Mouse (Mus musculus): ENCODE measurements at regions not wholly inside any gene's neighbourhood (a gene's known extent, or its start where the extent isn't known, plus 50 kb on each side); places are given as distances from the start of the nearest gene placed in this dataset.

GRCm38 (mm10) chr6:94778797-94779196 lies 78.8 kb upstream of the Lrig1 start:
- no peak for DNase-seq
- intact Hi-C loops (cut with DNase I), result loop anchor here (10.0 kb wide), 1 partner anchor 154 kb away; no protein-coding TSS in a partner anchor

- DNase-seq, result peak in 1 of 2 experiments; percentile 33
Measured at GRCm38 (mm10) chr6:94776585-94776984, 76.6 kb upstream of the Lrig1 start.

DNA sequence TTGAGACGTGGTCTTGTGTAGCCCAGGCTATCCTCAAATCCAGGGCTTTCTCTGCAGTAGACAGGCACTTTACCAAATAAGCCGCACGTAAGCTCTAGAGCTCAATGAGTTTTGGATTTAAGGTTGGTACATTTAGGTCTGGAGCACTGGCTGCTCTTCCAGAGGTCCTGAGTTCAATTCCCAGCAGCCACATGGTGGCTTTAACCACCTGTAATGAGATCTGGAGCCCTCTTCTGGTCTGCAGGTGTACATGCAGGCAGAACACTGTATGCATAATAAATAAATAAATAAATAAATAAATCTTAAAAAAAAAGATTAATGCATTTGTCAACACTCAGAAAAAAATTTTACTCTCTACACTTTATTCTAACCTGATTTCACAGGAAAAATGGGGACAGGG lies 74.9 kb upstream of the Lrig1 start:
- DNase-seq, result no peak
- intact Hi-C loops (cut with DNase I), result loop anchor here (10.0 kb wide), 1 partner anchor 150 kb away; no protein-coding TSS in a partner anchor

More at GRCm38 (mm10) chr6:94776585-94776984, 76.6 kb upstream of the Lrig1 start:
- intact Hi-C loops (cut with DNase I), result loop anchor here (10.0 kb wide), 1 partner anchor 152 kb away; no protein-coding TSS in a partner anchor

GRCm38 (mm10) chr6:94773604-94774486 lies 73.9 kb upstream of the Lrig1 start:
- no peak for DNase-seq
- intact Hi-C loops (cut with DNase I), result loop anchor here (10.0 kb wide), 1 partner anchor 149 kb away; no protein-coding TSS in a partner anchor

DNA sequence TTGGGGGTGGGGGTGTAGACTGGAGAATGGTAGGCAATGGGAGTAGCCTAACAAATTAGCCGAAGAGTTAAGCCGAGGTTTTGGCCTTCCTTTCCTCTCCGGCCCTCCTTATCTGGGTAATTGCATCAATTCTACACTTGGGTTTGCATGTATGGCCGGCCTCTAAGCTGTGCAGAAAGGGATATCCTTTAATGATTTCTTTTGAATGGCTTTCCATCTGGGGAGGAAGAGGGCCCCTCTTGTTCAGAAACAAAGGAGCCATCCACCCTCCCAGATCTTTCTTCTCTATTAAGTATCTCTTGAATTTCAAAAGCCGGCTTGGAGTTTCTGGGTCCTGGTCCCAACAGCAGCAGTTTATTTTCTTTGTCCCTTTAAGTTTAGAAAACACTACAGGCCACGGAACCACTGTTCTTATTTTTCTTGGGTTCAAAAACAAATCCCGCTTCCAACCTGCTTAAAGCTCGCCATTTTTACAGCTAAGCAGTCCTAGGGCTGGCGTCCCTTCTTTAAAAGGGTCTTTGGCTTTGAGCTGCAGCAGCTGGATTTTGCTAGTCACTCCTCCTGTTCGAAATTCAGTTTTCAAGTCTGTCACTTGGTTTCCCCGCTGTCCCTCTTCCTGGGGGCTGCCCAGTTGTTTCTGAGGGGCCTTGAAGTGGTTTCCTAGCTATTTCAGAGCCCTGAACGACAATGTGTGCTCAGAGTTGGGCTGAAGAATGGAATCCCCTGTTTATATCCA lies 73.1 kb upstream of the Lrig1 start:
- no peak for DNase-seq
- intact Hi-C loops (cut with DNase I), result loop anchor here (10.0 kb wide), 1 partner anchor 148 kb away; no protein-coding TSS in a partner anchor

- intact Hi-C loops (cut with DNase I), result loop anchor here (10.0 kb wide), 1 partner anchor 148 kb away; no protein-coding TSS in a partner anchor
- no peak for DNase-seq
Measured at GRCm38 (mm10) chr6:94772391-94772790, 72.4 kb upstream of the Lrig1 start.

DNA sequence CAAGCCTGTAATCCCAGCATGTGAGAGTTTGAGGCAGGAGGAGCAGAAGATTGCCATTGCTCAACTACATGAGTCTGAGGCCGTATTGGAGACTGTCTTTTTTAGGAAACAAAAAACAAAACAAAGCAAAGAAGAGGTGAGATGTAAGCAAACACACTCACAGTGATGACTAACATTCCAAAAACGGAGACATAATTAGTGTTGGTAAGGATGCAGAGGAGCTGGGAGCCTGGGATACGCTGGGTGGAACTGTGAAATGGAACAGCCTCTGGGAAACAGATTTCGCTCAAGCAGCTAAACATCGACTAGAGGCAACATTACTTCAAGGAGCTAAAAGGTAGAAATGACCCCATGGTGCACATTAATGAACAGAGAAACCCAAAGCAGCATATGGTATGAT lies 68.3 kb upstream of the Lrig1 start:
- intact Hi-C loops (cut with DNase I), result no loop called here

GRCm38 (mm10) chr6:94765724-94766123 lies 65.8 kb upstream of the Lrig1 start:
- intact Hi-C loops (cut with DNase I), result no loop called here
- DNase-seq, result no peak

More for the DNA sequence above, 68.3 kb upstream of the Lrig1 start:
- DNase-seq, result no peak

DNA sequence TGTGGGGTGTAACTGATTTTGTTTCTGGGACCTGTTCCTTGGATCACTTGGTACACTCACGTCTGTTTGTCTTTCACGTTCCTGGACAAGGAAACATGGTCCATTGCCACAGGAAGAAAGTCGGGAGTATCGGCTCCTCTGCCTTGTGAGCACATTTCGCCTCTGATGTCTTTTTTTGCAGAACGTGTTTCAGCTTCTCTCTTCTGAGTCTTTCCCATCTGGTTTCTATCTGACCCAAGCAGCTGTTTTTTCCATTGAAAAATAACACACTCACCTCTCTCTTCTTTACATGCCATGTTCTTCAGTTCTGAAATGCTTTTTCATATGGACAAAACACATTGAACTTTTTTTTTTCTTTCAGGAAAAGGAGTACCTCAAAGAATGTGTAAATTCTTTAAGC lies 61.4 kb upstream of the Lrig1 start:
- DNase-seq, result no peak
- intact Hi-C loops (cut with DNase I), result no loop called here

- intact Hi-C loops (cut with DNase I), result no loop called here
- DNase-seq, result no peak
Measured at GRCm38 (mm10) chr6:94760629-94761111, 60.7 kb upstream of the Lrig1 start.

DNA sequence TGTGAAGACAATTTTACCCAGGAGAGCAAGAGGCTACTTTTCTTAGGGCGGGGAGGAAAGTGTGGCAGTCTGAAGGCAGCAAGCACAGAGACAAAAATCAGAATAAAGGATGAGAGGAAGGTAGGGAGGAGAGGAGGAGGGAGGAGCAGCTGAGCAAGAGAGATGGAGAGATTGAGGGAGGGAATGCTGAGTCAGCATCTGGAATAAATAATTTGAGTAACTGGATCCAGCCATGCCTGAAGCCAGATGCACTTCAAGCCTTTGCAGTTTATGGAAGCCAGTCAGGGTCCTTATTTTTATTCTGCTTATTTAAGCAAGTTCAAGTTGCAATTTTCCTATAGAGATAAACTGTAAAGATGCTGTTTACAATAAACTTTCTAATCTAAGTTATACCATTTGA lies 59.7 kb upstream of the Lrig1 start:
- intact Hi-C loops (cut with DNase I), result no loop called here
- DNase-seq, result no peak

GRCm38 (mm10) chr6:94756006-94756405 lies 56.0 kb upstream of the Lrig1 start:
- no peak for DNase-seq
- intact Hi-C loops (cut with DNase I), result no loop called here

GRCm38 (mm10) chr6:94755297-94755831 lies 55.4 kb upstream of the Lrig1 start:
- no peak for DNase-seq
- intact Hi-C loops (cut with DNase I), result no loop called here

GRCm38 (mm10) chr6:94754522-94754921 lies 54.6 kb upstream of the Lrig1 start:
- DNase-seq, result no peak
- intact Hi-C loops (cut with DNase I), result no loop called here

DNA sequence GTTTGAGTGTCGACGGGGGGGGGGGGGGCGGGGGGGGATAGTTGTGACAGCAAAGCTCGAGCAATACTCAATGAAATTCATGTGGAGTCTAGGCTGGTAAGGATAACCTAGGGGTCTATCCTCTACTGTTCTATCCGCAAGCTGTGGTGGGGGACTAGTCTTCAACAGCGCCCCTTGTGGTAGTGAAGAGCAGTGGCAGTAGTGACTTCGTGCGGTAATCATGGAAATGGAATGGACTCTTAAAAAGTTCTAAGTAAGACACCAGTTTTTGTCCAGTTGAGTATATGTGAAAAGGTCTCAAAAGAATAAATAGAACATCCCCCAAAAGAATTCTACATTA lies 51.1 kb upstream of the Lrig1 start:
- DNase-seq, result no peak
- intact Hi-C loops (cut with DNase I), result no loop called here

DNA sequence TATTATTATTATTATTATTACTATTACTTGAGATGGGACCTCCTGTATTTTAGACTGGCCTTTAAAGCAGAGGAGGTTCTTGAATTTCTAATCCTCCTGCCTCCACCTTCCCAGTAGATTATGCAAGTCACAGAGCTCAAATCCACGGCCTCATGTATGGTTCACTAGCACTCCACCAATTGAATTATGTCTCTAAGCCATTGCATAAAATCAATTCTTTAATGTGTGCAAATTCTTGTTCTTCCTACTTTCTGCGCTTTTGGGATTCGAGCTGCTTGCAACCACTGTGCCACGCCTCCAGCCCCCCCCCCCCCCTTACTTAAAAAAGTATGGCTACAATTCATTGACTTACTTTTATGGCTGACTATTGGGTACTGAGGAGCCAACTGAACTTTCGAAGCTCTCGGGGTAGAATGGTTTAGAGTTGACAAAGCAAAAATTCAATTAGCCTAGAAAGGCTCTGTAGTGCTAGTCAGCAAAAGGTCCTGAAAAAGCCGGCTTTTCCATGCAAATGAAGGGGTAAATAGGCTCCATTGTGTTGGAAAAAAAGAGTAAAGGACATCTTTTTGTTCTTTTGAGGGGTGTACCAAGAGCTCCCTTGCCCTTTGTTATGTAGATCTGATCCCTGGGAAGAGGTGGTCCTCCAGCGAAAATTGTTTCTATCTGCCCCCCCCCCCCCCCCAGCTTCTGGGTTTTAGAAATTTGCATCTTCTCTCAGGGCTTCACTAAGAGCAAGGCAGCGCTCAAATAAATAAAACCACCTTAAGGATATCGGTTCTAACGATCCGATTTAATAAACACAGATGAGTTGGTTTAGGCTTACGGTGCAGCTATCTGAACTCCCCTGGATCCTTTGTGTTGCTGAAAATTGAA lies 50.5 kb upstream of the Lrig1 start:
- no peak for DNase-seq
- intact Hi-C loops (cut with DNase I), result no loop called here

Data from gastrocnemius, postnatal 36 days (tissue).